Mouse (Mus musculus) liver, embryonic 14 days (tissue): ENCODE measurements around the gene Fbp1. TPM values are rescaled to one million over a fixed set of nuclear protein-coding genes. Genes with fewer than 3 reads are reported as not detected.

ENCODE experiments used
- polyA plus RNA-seq: library from polyadenylated mRNA; depleted of rRNA; stranded (reverse); fragments of >200 nt; gene quantifications from 2 replicates; pipeline ENCODE4 v1.2.3, GENCODE M21; 2012; rRNA removed

Gene Fbp1
- polyA plus RNA-seq, result 0.69 and 1.4 TPM in 2 replicates

GRCm38 (mm10) chr13:62887712-62888441 lies at the start of gene Fbp1:
Gene Fbp1 (minus strand): TSS chr13:62888282.

GRCm38 (mm10) chr13:62857941-62858915 lies 29.9 kb downstream of the Fbp1 start, which contains the start of gene Fbp2:
Gene Fbp2 (minus strand): TSS chr13:62858422.

Other genes with a start within 250 kb of the Fbp1 start
- gene Platr25, start 127.6 kb downstream of the Fbp1 start, polyA plus RNA-seq, result 2.6 and 3.4 TPM in 2 replicates
- gene Gm5141, start 102.5 kb downstream of the Fbp1 start, polyA plus RNA-seq, result 0.54 and 0.71 TPM in 2 replicates
- 0.02 and 0.06 TPM in 2 replicates for gene Fbp2, start 29.9 kb downstream of the Fbp1 start, polyA plus RNA-seq
- 10.8 and 11.7 TPM in 2 replicates for gene 2010111I01Rik, start 76.6 kb upstream of the Fbp1 start, polyA plus RNA-seq